Comparison of ENCODE assay signal across 32 mouse cellular contexts in the genomic region with DNA sequence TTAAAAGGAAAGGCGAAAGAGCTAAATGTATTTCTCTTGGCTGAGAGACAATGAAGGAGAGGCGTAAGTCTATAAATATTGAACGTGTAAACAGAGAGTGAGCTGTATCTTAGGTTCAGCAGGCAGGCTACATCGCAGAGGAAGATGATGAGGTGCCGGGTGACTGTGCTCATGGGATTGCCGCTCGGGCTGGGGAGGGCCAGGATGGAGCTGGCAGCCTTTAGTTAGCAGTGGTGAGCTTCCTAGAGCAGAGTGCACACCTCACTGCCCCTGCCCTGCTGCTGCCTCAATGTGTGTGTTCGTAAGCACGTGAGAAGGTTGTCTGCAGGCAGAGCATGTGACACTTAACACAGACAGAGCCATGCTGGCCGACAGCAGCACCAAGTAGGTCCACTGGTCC.
DNase-seq lines count a peak whose midpoint lies in the region; ATAC-seq and TF ChIP-seq lines count a peak whose summit lies in the region.
"Had no signal": no experiment of that assay in that cellular context is flagged by ENCODE, and none has a peak within 500 bp of the region (broad histone marks: within the 10 kb centered on the region; RNA-seq: fewer than 3 reads in every experiment).

No protein-coding gene starts in this region.

- H3K36me3 ChIP-seq in lung, embryonic 16.5 days (ENCODE audit: control insufficient read depth, insufficient read depth, low read length) = no peaks in the 10 kb centered on the region
- no peaks in the 10 kb centered on the region for H3K36me3 ChIP-seq in ES-E14 (ENCODE audit: control insufficient read depth, insufficient read depth, low read length, poor library complexity, severe bottlenecking)
- H3K36me3 ChIP-seq in stomach, embryonic 14.5 days (ENCODE audit: control insufficient read depth, insufficient read depth, low read length) = no peaks in the 10 kb centered on the region
- H3K36me3 ChIP-seq: embryonic facial prominence, embryonic 15.5 days; limb, embryonic 15.5 days; liver, embryonic 13.5 days; midbrain, embryonic 15.5 days; neural tube, embryonic 15.5 days had no signal

- H3K27me3 ChIP-seq in lung, embryonic 16.5 days (ENCODE audit: control insufficient read depth, insufficient read depth, low read depth, low read length) = no peaks in the 10 kb centered on the region
- no peaks in the 10 kb centered on the region for H3K27me3 ChIP-seq in stomach, embryonic 14.5 days (ENCODE audit: control insufficient read depth, insufficient read depth, low read length)
- H3K27me3 ChIP-seq: embryonic facial prominence, embryonic 15.5 days; forebrain, embryonic 12.5 days; heart, embryonic 12.5 days; hindbrain, embryonic 13.5 days; limb, embryonic 15.5 days; liver, embryonic 13.5 days; midbrain, embryonic 15.5 days; neural tube, embryonic 15.5 days had no signal

- no peak overlapping the region for H3K9ac ChIP-seq in lung, embryonic 16.5 days (ENCODE audit: low read length)
- H3K9ac ChIP-seq in ES-E14 (ENCODE audit: insufficient read depth, low read depth, low read length, poor library complexity, severe bottlenecking) = peak overlapping the region; percentile 7; the same call in 1 of the 2 replicates
- H3K9ac ChIP-seq in stomach, embryonic 14.5 days (replicated peaks; ENCODE audit: low read depth, low read length) = no peak overlapping the region
- H3K9ac ChIP-seq: embryonic facial prominence, embryonic 15.5 days; forebrain, embryonic 12.5 days; forebrain, postnatal 0 days; heart, embryonic 12.5 days; hindbrain, embryonic 13.5 days; limb, embryonic 15.5 days; liver, embryonic 13.5 days; midbrain, embryonic 15.5 days; neural tube, embryonic 15.5 days had no signal

- no peaks in the 10 kb centered on the region; the same call in 1 of the 2 replicates for H3K4me1 ChIP-seq in lung, embryonic 16.5 days (replicated peaks; ENCODE audit: control insufficient read depth, insufficient read depth, low read length)
- H3K4me1 ChIP-seq in ES-E14 (ENCODE audit: control insufficient read depth in 2 of 2, insufficient read depth in 2 of 2, low read length in 2 of 2, poor library complexity in 1 of 2) = peaks cover 5 to 9% of the 10 kb centered on the region in 2 experiments; a peak in 2 of 4 replicates
- H3K4me1 ChIP-seq in stomach, embryonic 14.5 days (ENCODE audit: control insufficient read depth, insufficient read depth, low read length) = peaks cover 6% of the 10 kb centered on the region; the same call in 1 of the 2 replicates
- H3K4me1 ChIP-seq: embryonic facial prominence, embryonic 15.5 days; limb, embryonic 15.5 days had no signal

- peak; percentile 78 for ATAC-seq in lung, embryonic 16.5 days (ENCODE audit: low read depth)
- ATAC-seq in stomach, embryonic 14.5 days (ENCODE audit: insufficient number of reproducible peaks, insufficient read depth, low FRiP score, low read depth) = peak; percentile 67; the same call in 1 of the 2 replicates
- ATAC-seq in megakaryocyte-erythroid progenitor cell, adult 5-6 weeks (replicated peaks; ENCODE audit: low FRiP score, low TSS enrichment, poor library complexity, severe bottlenecking) = no peak
- ATAC-seq: activated CD4-positive, CD25-positive, alpha-beta regulatory T cell, adult 4 months; CD4-positive, CD25-positive, alpha-beta regulatory T cell, adult 4 months; forebrain, postnatal 0 days; midbrain, embryonic 15.5 days had no signal

- no peaks in the 10 kb centered on the region for H3K9me3 ChIP-seq in lung, embryonic 16.5 days (ENCODE audit: control insufficient read depth, low read length)
- no peaks in the 10 kb centered on the region for H3K9me3 ChIP-seq in ES-E14 (ENCODE audit: control insufficient read depth, insufficient read depth, low read depth, low read length)
- H3K9me3 ChIP-seq in stomach, embryonic 14.5 days (ENCODE audit: control insufficient read depth, low read depth, low read length) = no peaks in the 10 kb centered on the region
- H3K9me3 ChIP-seq: embryonic facial prominence, embryonic 15.5 days; forebrain, embryonic 12.5 days; heart, embryonic 12.5 days; hindbrain, embryonic 13.5 days; limb, embryonic 15.5 days; liver, embryonic 13.5 days; midbrain, embryonic 15.5 days; neural tube, embryonic 15.5 days had no signal

- WGBS in lung, embryonic 16.5 days = 43% methylated on average over 10 of the region's 10 CpGs
- WGBS in stomach, embryonic 14.5 days = 43% methylated on average over 10 of the region's 10 CpGs

- TF ChIP-seq CTCF in layer of hippocampus, adult 2 months (conservative IDR thresholded peaks at IDR 0.05) = no peak

- peak overlapping the region; percentile 90 for H3K27ac ChIP-seq in layer of hippocampus, adult 2 months
- H3K27ac ChIP-seq in lung, embryonic 16.5 days (ENCODE audit: low read length) = no peak overlapping the region
- H3K27ac ChIP-seq in ES-E14 (ENCODE audit: insufficient read depth, low read depth, low read length, poor library complexity, severe bottlenecking) = no peak overlapping the region; the same call in 1 of the 2 replicates
- H3K27ac ChIP-seq in stomach, embryonic 14.5 days (ENCODE audit: low read length) = peak overlapping the region; percentile 69; the same call in 1 of the 2 replicates
- H3K27ac ChIP-seq: embryonic facial prominence, embryonic 10.5 days; embryonic facial prominence, embryonic 15.5 days; forebrain, embryonic 12.5 days; heart, adult 2 months; hindbrain, embryonic 13.5 days; limb, embryonic 15.5 days; liver, embryonic 13.5 days; midbrain, embryonic 15.5 days; neural tube, embryonic 15.5 days had no signal

- H3K4me2 ChIP-seq in lung, embryonic 16.5 days (ENCODE audit: low read depth, low read length) = no peak overlapping the region
- no peak overlapping the region for H3K4me2 ChIP-seq in stomach, embryonic 14.5 days (replicated peaks; ENCODE audit: low read depth, low read length)
- H3K4me2 ChIP-seq: embryonic facial prominence, embryonic 15.5 days; forebrain, embryonic 12.5 days; heart, embryonic 12.5 days; hindbrain, embryonic 13.5 days; limb, embryonic 15.5 days; liver, embryonic 13.5 days; midbrain, embryonic 15.5 days; neural tube, embryonic 15.5 days had no signal

- DNase-seq in layer of hippocampus, adult 2 months (ENCODE audit: low spot score in 2 of 2) = no peak
- DNase-seq in layer of hippocampus, postnatal 14 days (ENCODE audit: low spot score in 2 of 2) = no peak
- no peak for DNase-seq in lung, postnatal 25 days (ENCODE audit: low spot score)
- no peak for DNase-seq in ES-E14 (ENCODE audit: low read depth, low spot score)
- DNase-seq in spleen, adult 12 weeks (ENCODE audit: low spot score) = no peak
- DNase-seq: adrenal gland, adult 2 months; cerebellum, adult 8-10 months; cerebellum, postnatal 25 days; forebrain, postnatal 0 days; gastrocnemius, postnatal 14 days; heart, adult 2 months; heart, postnatal 4 days; kidney, adult 8-10 months; kidney, postnatal 10 days; layer of hippocampus, adult 9-11 months; liver, embryonic 13.5 days; lung, adult 2 months; retina, postnatal 1 day; right cerebral cortex, postnatal 14 days had no signal

- no peak overlapping the region for H3K4me3 ChIP-seq in layer of hippocampus, adult 2 months
- no peak overlapping the region for H3K4me3 ChIP-seq in lung, embryonic 16.5 days (ENCODE audit: low read length)
- no peak overlapping the region for H3K4me3 ChIP-seq in ES-E14 (ENCODE audit: insufficient read depth in 1 of 2, low read depth in 1 of 2, low read length in 2 of 2, poor library complexity in 1 of 2, severe bottlenecking in 1 of 2)
- H3K4me3 ChIP-seq in stomach, embryonic 14.5 days (ENCODE audit: low read depth, low read length) = no peak overlapping the region
- H3K4me3 ChIP-seq: embryonic facial prominence, embryonic 10.5 days; embryonic facial prominence, embryonic 15.5 days; forebrain, embryonic 12.5 days; heart, adult 2 months; heart, embryonic 12.5 days; hindbrain, embryonic 13.5 days; limb, embryonic 15.5 days; liver, embryonic 13.5 days; midbrain, embryonic 15.5 days; neural tube, embryonic 15.5 days had no signal

- in situ Hi-C loops in ES-E14 (cut with MboI; ENCODE audit: low sequenced_read_pairs in 2 of 2, unreplicated experiment in 2 of 2) = no loop called here

TF ChIP-seq in ES-E14, 5 proteins besides CTCF, POLR2A, EP300 and RAD21:
- no peak for TF ChIP-seq CHD2 (IDR thresholded peaks at IDR 0.05; ENCODE audit: low read depth, low read length)
- no peak for TF ChIP-seq MAFK (IDR thresholded peaks at IDR 0.05; ENCODE audit: insufficient read depth, low read depth, low read length)
- no peak for TF ChIP-seq ZNF384 (IDR thresholded peaks at IDR 0.05; ENCODE audit: low read depth, low read length)
- no peak for TF ChIP-seq ZC3H11A (IDR thresholded peaks at IDR 0.05; ENCODE audit: borderline replicate concordance, low read depth, low read length)
- TF ChIP-seq HCFC1 (IDR thresholded peaks at IDR 0.05; ENCODE audit: borderline replicate concordance, insufficient read depth, low read length) = no peak

Comparison
In these comparisons a context has a peak if more than half of its experiments do, and no peak if none do; other contexts are left out.
1. H3K27ac ChIP-seq: peak in layer of hippocampus, adult 2 months (single experiment) and stomach, embryonic 14.5 days (single experiment); none in lung, embryonic 16.5 days (single experiment) and ES-E14 (single experiment).